Mouse (Mus musculus): Measurements from ENCODE around the gene Ppp1r32.

DNA sequence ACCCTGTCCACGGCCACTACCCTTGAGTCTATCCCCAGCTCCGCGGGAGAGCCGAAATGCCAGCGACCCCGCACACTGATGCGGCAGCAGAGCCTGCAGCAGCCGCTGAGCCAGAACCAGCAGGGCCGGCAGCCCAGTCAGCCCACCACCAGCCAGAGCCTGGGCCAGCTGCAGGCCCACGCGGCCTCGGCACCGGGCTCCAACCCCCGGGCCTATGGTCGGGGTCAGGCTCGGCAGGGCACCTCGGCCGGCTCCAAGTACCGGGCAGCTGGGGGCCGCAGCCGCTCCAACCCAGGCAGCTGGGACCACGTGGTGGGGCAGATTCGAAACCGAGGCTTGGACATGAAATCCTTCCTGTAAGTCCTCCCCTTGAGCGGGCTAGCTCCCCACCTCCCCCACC is 56.4 kb downstream of the Ppp1r32 start:
- TF ChIP-seq CTCF (IDR thresholded peaks at IDR 0.05; ENCODE audit: low read depth, low read length): no peak
- TF ChIP-seq EP300 (IDR thresholded peaks at IDR 0.05; ENCODE audit: insufficient read depth, low read depth, low read length): no peak
- TF ChIP-seq POLR2A (IDR thresholded peaks at IDR 0.05; ENCODE audit: insufficient read depth, low read length): no peak

All from ES-Bruce4 (cell line).